34 mouse cellular contexts compared by ENCODE assay signal in genomic region chr15:5693810-5694209, GRCm38 (mm10).
"Had no signal": no experiment of that assay in that cellular context is flagged by ENCODE, and none has a peak within 500 bp of the region (broad histone marks: within the 10 kb centered on the region; RNA-seq: fewer than 3 reads in every experiment).

No protein-coding gene starts in this region.

- DNase-seq: heart, postnatal 10 days; heart, postnatal 14 days; heart, postnatal 36 days; heart, postnatal 4 days; kidney, adult 11 months; kidney, adult 18-20 months; kidney, adult 2 months; kidney, adult 8-10 months; kidney, adult 9 months; kidney, postnatal 10 days; kidney, postnatal 14 days; kidney, postnatal 25 days; kidney, postnatal 36 days; kidney, postnatal 4 days; layer of hippocampus, adult 9-11 months; layer of hippocampus, postnatal 36 days had no signal

- H3K4me1 ChIP-seq: heart, embryonic 10.5 days; heart, embryonic 12.5 days; heart, embryonic 13.5 days; heart, embryonic 15.5 days; hindbrain, embryonic 10.5 days; hindbrain, embryonic 12.5 days; hindbrain, embryonic 13.5 days; hindbrain, embryonic 15.5 days; intestine, embryonic 15.5 days had no signal

- H3K36me3 ChIP-seq: heart, embryonic 10.5 days; heart, embryonic 12.5 days; heart, embryonic 13.5 days; heart, embryonic 15.5 days; hindbrain, embryonic 10.5 days; hindbrain, embryonic 12.5 days; hindbrain, embryonic 13.5 days; hindbrain, embryonic 15.5 days; intestine, embryonic 15.5 days had no signal

- H3K27me3 ChIP-seq: heart, embryonic 12.5 days; heart, embryonic 13.5 days; heart, embryonic 15.5 days; hindbrain, embryonic 12.5 days; hindbrain, embryonic 13.5 days; hindbrain, embryonic 15.5 days; intestine, embryonic 15.5 days had no signal

- H3K4me2 ChIP-seq: heart, embryonic 11.5 days; heart, embryonic 12.5 days; heart, embryonic 13.5 days; heart, embryonic 15.5 days; hindbrain, embryonic 12.5 days; hindbrain, embryonic 13.5 days; hindbrain, embryonic 14.5 days; hindbrain, embryonic 15.5 days; intestine, embryonic 15.5 days had no signal

- H3K9ac ChIP-seq: heart, embryonic 12.5 days; heart, embryonic 13.5 days; heart, embryonic 15.5 days; hindbrain, embryonic 12.5 days; hindbrain, embryonic 13.5 days; hindbrain, embryonic 14.5 days; hindbrain, embryonic 15.5 days; intestine, embryonic 15.5 days had no signal

- H3K4me3 ChIP-seq: heart, embryonic 10.5 days; heart, embryonic 12.5 days; heart, embryonic 13.5 days; heart, embryonic 15.5 days; hindbrain, embryonic 10.5 days; hindbrain, embryonic 12.5 days; hindbrain, embryonic 13.5 days; hindbrain, embryonic 15.5 days; intestine, embryonic 15.5 days; layer of hippocampus, adult 2 months; left cerebral cortex, adult 2 months had no signal

- H3K9me3 ChIP-seq: heart, embryonic 10.5 days; heart, embryonic 12.5 days; heart, embryonic 13.5 days; heart, embryonic 15.5 days; hindbrain, embryonic 10.5 days; hindbrain, embryonic 12.5 days; hindbrain, embryonic 13.5 days; hindbrain, embryonic 15.5 days; intestine, embryonic 15.5 days had no signal

- ATAC-seq: hindbrain, embryonic 16.5 days; hindbrain, postnatal 0 days; intestine, embryonic 15.5 days; intestine, embryonic 16.5 days; intestine, postnatal 0 days had no signal

- H3K27ac ChIP-seq: heart, embryonic 10.5 days; heart, embryonic 13.5 days; heart, embryonic 15.5 days; hindbrain, embryonic 10.5 days; hindbrain, embryonic 12.5 days; hindbrain, embryonic 13.5 days; hindbrain, embryonic 14.5 days; hindbrain, embryonic 15.5 days; hindbrain, postnatal 0 days; intestine, embryonic 15.5 days; kidney, postnatal 0 days; layer of hippocampus, adult 2 months; left cerebral cortex, adult 2 months had no signal
